Mouse (Mus musculus) Patski (cell line): ENCODE data around the gene Tpst1. TPM values are rescaled to one million over a fixed set of nuclear protein-coding genes. Genes with fewer than 3 reads are reported as not detected.

ENCODE experiments used
- ATAC-seq: fragments of 100-300 bp; one replicate; pipeline ENCODE4 v1.8.0; 2021
- CTCF ChIA-PET: fragments of 350-600 bp; sonication (Branson Sonifier 250); formaldehyde crosslinking; loops from one replicate; lab custom pipeline; 2022; ENCODE audit warnings: inconsistent platforms; lab: Charles Lee
- POLR2A ChIA-PET: fragments of 350-600 bp; sonication (Branson Sonifier 250); formaldehyde crosslinking; loops from one replicate; lab custom pipeline; 2022; ENCODE audit warnings: antibody characterized with exemption, inconsistent platforms; lab: Charles Lee
- DNase-seq: peaks from one replicate; pipeline ENCODE4 v3.0.0-alpha.2; 2011; ENCODE audit warnings: low read depth, low spot score
- H3K27me3 ChIP-seq: fragments of 371-371 bp; one replicate; pipeline ENCODE4 v1.5.1; 2021
- CTCF ChIP-seq: fragments of 100-300 bp; IDR thresholded peaks from one replicate; pipeline ENCODE4 v1.5.1; 2021
- in situ Hi-C: fragments of 300-500 bp; cut with MboI; formaldehyde crosslinking; loops from 3 replicates; pipeline ENCODE4 v1.11.1; 2018; ENCODE audit warnings: low pct_unique_long_range_greater_than_20kb, mixed read lengths
- polyA plus RNA-seq: library from polyadenylated mRNA; unstranded; gene quantifications from one replicate; pipeline ENCODE4 v1.2.3, GENCODE M21; 2021

The Tpst1 gene
- polyA plus RNA-seq, 1 experiment from 2014 or later = 18.3 TPM

DNA sequence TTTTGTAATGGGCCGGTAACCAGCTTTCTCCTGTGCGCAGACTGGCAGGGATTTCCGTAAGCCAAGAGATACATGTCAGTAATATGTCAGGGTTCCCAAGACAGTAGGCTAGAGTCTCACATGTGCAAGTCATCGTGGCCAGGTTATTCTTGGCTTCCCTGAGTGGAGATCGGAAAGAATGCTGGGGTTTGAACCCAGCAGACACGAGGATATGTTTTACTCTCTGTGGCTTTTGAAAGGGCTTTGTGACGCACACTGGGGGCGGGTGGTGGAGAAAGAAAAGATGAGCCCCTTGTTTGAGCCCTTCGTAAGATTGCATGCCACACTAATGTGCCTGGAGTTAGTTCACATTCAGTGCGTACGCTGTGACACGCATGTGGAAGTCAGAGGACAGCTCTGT is 43.0 kb downstream of the Tpst1 start:
- POLR2A ChIA-PET = interaction anchor here (1.5 kb wide), 1 partner anchor 8 kb away, joined by 5 read pairs; no protein-coding TSS in a partner anchor
- no peaks in the 10 kb centered on the region for H3K27me3 ChIP-seq
- ATAC-seq = no peak
- DNase-seq = no peak
- TF ChIP-seq CTCF = no peak
- CTCF ChIA-PET = no interaction called here
- in situ Hi-C loops = no loop called here

DNA sequence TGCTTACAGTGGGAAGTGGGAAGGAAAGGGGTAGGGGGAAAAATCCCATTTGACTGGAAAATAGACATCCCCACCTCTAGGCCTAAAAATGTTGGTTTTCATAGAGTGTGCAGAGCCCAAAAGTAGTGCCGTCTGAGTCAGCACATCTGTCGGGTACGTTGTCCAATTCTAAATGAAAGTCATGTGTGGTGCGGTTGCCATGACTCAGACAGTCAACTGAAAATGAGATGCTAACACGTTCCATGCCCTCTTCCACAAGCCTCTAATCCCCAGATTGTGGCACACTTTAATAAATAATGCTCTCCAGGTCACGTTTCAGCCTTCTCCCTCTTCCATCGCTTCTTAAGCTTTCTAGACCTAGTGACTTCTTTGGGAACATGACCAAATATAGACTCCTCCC is 43.7 kb downstream of the Tpst1 start:
- POLR2A ChIA-PET = interaction anchor here (1.5 kb wide), 1 partner anchor 9 kb away, joined by 5 read pairs; no protein-coding TSS in a partner anchor
- in situ Hi-C loops = no loop called here
- TF ChIP-seq CTCF = no peak
- CTCF ChIA-PET = interaction anchor here (1.5 kb wide), 1 partner anchor 73 kb away, joined by 6 read pairs; no protein-coding TSS in a partner anchor
- ATAC-seq (no peak), DNase-seq (no peak)
- no peaks in the 10 kb centered on the region for H3K27me3 ChIP-seq

DNA sequence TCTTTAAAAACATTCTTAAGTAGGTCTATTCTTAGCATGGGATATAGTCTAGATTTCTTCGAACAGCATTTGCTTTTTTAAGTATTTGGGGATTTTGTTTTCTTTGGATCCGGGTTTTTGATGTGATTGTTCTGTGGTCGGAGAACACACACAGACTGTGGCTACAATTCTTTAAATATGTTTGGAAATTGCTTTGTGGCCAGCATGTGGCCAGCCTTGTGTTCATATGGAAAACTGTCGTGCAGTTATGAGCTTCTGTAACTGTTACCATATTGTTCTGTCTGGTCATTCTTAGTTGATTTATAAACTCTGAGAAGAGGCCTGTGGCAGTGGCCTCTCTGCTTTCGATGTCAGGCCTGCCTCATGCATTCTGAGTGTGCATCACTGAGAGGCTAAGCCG is 44.8 kb downstream of the Tpst1 start:
- no peaks in the 10 kb centered on the region for H3K27me3 ChIP-seq
- no peak for ATAC-seq
- no peak for TF ChIP-seq CTCF
- CTCF ChIA-PET = interaction anchor here (1.5 kb wide), 2 partner anchors 17 to 74 kb away, joined by 4 to 6 read pairs; no protein-coding TSS in a partner anchor
- DNase-seq = no peak
- in situ Hi-C loops = no loop called here
- POLR2A ChIA-PET = interaction anchor here (0.7 kb wide), 1 partner anchor 93 kb away, joined by 3 read pairs; no protein-coding TSS in a partner anchor

- ATAC-seq (no peak), DNase-seq (no peak)
- H3K27me3 ChIP-seq = no peaks in the 10 kb centered on the region
- ChIA-PET POLR2A (no interaction called here), CTCF (interaction anchor here (0.9 kb wide), 1 partner anchor 36 kb away, joined by 3 read pairs; no protein-coding TSS in a partner anchor)
- in situ Hi-C loops = no loop called here
- no peak for TF ChIP-seq CTCF
Observed at GRCm38 (mm10) chr5:130119236-130119635, 46.1 kb downstream of the Tpst1 start.

- ChIA-PET POLR2A (no interaction called here), CTCF (interaction anchor here (0.8 to 1.5 kb wide), 8 partner anchors 8 to 55 kb away, joined by 3 to 5 read pairs (median 4); no protein-coding TSS in a partner anchor)
- ATAC-seq (no peak), DNase-seq (no peak)
- no peaks in the 10 kb centered on the region for H3K27me3 ChIP-seq
- no peak for TF ChIP-seq CTCF
- in situ Hi-C loops = no loop called here
Observed at GRCm38 (mm10) chr5:130120070-130120736, 47.1 kb downstream of the Tpst1 start.

GRCm38 (mm10) chr5:130120904-130121303 is 47.8 kb downstream of the Tpst1 start:
- CTCF ChIA-PET = interaction anchor here (0.8 to 1.5 kb wide), 8 partner anchors 8 to 55 kb away, joined by 3 to 5 read pairs (median 4); no protein-coding TSS in a partner anchor
- POLR2A ChIA-PET = no interaction called here
- ATAC-seq (no peak), DNase-seq (no peak)
- in situ Hi-C loops = no loop called here
- no peaks in the 10 kb centered on the region for H3K27me3 ChIP-seq
- TF ChIP-seq CTCF = no peak

DNA sequence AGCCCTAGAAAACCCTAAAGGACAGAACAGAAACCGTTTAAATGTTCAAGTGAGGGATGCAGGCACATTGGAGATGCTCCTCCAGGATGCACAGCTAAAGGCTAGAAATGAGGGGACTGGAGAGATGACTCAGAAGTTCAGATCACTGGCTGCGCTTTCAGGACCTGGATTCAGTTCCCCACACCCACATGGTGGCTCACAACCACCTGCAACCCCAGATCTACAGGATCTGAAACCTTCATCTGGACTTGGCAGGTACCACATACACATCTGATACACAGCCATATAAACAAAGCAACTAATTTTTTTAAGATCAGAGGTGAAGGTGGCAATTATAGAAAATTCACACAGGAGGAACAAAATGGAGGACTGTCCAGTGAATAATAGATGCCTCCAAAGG is 49.2 kb downstream of the Tpst1 start:
- no peaks in the 10 kb centered on the region for H3K27me3 ChIP-seq
- TF ChIP-seq CTCF = no peak
- in situ Hi-C loops = no loop called here
- no peak for ATAC-seq
- ChIA-PET POLR2A (no interaction called here), CTCF (interaction anchor here (0.8 to 1.4 kb wide), 3 partner anchors 8 to 26 kb away, joined by 3 read pairs; no protein-coding TSS in a partner anchor)
- DNase-seq = no peak

GRCm38 (mm10) chr5:130124271-130124670 is 51.1 kb downstream of the Tpst1 start:
- ATAC-seq = no peak
- ChIA-PET POLR2A (interaction anchor here (1.1 kb wide), 1 partner anchor 13 kb away, joined by 4 read pairs; no protein-coding TSS in a partner anchor), CTCF (interaction anchor here (0.8 kb wide), 1 partner anchor 15 kb away, joined by 3 read pairs; no protein-coding TSS in a partner anchor)
- TF ChIP-seq CTCF = no peak
- in situ Hi-C loops = no loop called here
- no peaks in the 10 kb centered on the region for H3K27me3 ChIP-seq
- DNase-seq = no peak

- no peaks in the 10 kb centered on the region for H3K27me3 ChIP-seq
- in situ Hi-C loops = loop anchor here (5.0 kb wide), 1 partner anchor 62 kb away; no protein-coding TSS in a partner anchor
- ATAC-seq = no peak
- TF ChIP-seq CTCF = no peak
- ChIA-PET POLR2A (interaction anchor here (0.6 kb wide), 2 partner anchors 187 to 1077 kb away, joined by 3 to 7 read pairs; partner anchors contain the start of gene Vkorc1l1), CTCF (interaction anchor here (0.7 to 2.8 kb wide), 8 partner anchors 8 to 64 kb away, joined by 3 to 19 read pairs (median 4); no protein-coding TSS in a partner anchor)
- DNase-seq = no peak
Observed at GRCm38 (mm10) chr5:130128686-130129523, 55.8 kb downstream of the Tpst1 start.

- no peak for TF ChIP-seq CTCF
- ATAC-seq (no peak), DNase-seq (no peak)
- ChIA-PET POLR2A (interaction anchor here (0.6 kb wide), 1 partner anchor 1077 kb away, joined by 3 read pairs; no protein-coding TSS in a partner anchor), CTCF (interaction anchor here (1.0 to 2.8 kb wide), 8 partner anchors 10 to 91 kb away, joined by 3 to 19 read pairs (median 5); no protein-coding TSS in a partner anchor)
- H3K27me3 ChIP-seq = no peaks in the 10 kb centered on the region
- in situ Hi-C loops = loop anchor here (5.0 kb wide), 1 partner anchor 62 kb away; no protein-coding TSS in a partner anchor
Observed at GRCm38 (mm10) chr5:130129524-130129793, 56.3 kb downstream of the Tpst1 start.
